Mouse (Mus musculus): ENCODE measurements around the gene Ppp2r3a.

The Ppp2r3a gene

GRCm38 (mm10) chr9:101252541-101252940, 946 bp upstream of the Ppp2r3a start:
- in situ Hi-C loops (cut with MboI; ENCODE audit: low sequenced_read_pairs) = no loop called here

- in situ Hi-C loops (cut with MboI; ENCODE audit: low sequenced_read_pairs) = no loop called here
Measured at GRCm38 (mm10) chr9:101250981-101251643, 483 bp downstream of the Ppp2r3a start.

- in situ Hi-C loops (cut with MboI; ENCODE audit: low sequenced_read_pairs) = no loop called here
Measured at GRCm38 (mm10) chr9:101250486-101250885, 1.1 kb downstream of the Ppp2r3a start.

- in situ Hi-C loops (cut with MboI; ENCODE audit: low sequenced_read_pairs) = no loop called here
Measured at GRCm38 (mm10) chr9:101249626-101250025, 2.0 kb downstream of the Ppp2r3a start.

GRCm38 (mm10) chr9:101247541-101247940, 4.1 kb downstream of the Ppp2r3a start:
- in situ Hi-C loops (cut with MboI; ENCODE audit: low sequenced_read_pairs) = no loop called here

- in situ Hi-C loops (cut with MboI; ENCODE audit: low sequenced_read_pairs) = no loop called here
Measured at GRCm38 (mm10) chr9:101245493-101245892, 6.1 kb downstream of the Ppp2r3a start.

- in situ Hi-C loops (cut with MboI; ENCODE audit: low sequenced_read_pairs) = no loop called here
Measured at GRCm38 (mm10) chr9:101243711-101244110, 7.9 kb downstream of the Ppp2r3a start.

- in situ Hi-C loops (cut with MboI; ENCODE audit: low sequenced_read_pairs) = no loop called here
Measured at GRCm38 (mm10) chr9:101240161-101240560, 11.4 kb downstream of the Ppp2r3a start.

- in situ Hi-C loops (cut with MboI; ENCODE audit: low sequenced_read_pairs) = no loop called here
Measured at GRCm38 (mm10) chr9:101235786-101236185, 15.8 kb downstream of the Ppp2r3a start.

- in situ Hi-C loops (cut with MboI; ENCODE audit: low sequenced_read_pairs) = no loop called here
Measured at GRCm38 (mm10) chr9:101232034-101232433, 19.6 kb downstream of the Ppp2r3a start.

- in situ Hi-C loops (cut with MboI; ENCODE audit: low sequenced_read_pairs) = no loop called here
Measured at GRCm38 (mm10) chr9:101230028-101230427, 21.6 kb downstream of the Ppp2r3a start.

GRCm38 (mm10) chr9:101228892-101229291, 22.7 kb downstream of the Ppp2r3a start:
- in situ Hi-C loops (cut with MboI; ENCODE audit: low sequenced_read_pairs) = no loop called here

GRCm38 (mm10) chr9:101207984-101208383, 43.6 kb downstream of the Ppp2r3a start:
- in situ Hi-C loops (cut with MboI; ENCODE audit: low sequenced_read_pairs) = no loop called here

GRCm38 (mm10) chr9:101206516-101206915, 45.1 kb downstream of the Ppp2r3a start:
- in situ Hi-C loops (cut with MboI; ENCODE audit: low sequenced_read_pairs) = no loop called here

- in situ Hi-C loops (cut with MboI; ENCODE audit: low sequenced_read_pairs) = no loop called here
Measured at GRCm38 (mm10) chr9:101205216-101205615, 46.4 kb downstream of the Ppp2r3a start.

GRCm38 (mm10) chr9:101204059-101204458, 47.5 kb downstream of the Ppp2r3a start:
- in situ Hi-C loops (cut with MboI; ENCODE audit: low sequenced_read_pairs) = no loop called here

- in situ Hi-C loops (cut with MboI; ENCODE audit: low sequenced_read_pairs) = no loop called here
Measured at GRCm38 (mm10) chr9:101200627-101201026, 51.0 kb downstream of the Ppp2r3a start.

GRCm38 (mm10) chr9:101198804-101199203, 52.8 kb downstream of the Ppp2r3a start:
- in situ Hi-C loops (cut with MboI; ENCODE audit: low sequenced_read_pairs) = no loop called here

GRCm38 (mm10) chr9:101198261-101198660, 53.3 kb downstream of the Ppp2r3a start:
- in situ Hi-C loops (cut with MboI; ENCODE audit: low sequenced_read_pairs) = no loop called here

GRCm38 (mm10) chr9:101181962-101182701, 69.5 kb downstream of the Ppp2r3a start:
- in situ Hi-C loops (cut with MboI; ENCODE audit: low sequenced_read_pairs) = no loop called here

GRCm38 (mm10) chr9:101181291-101181690, 70.3 kb downstream of the Ppp2r3a start:
- in situ Hi-C loops (cut with MboI; ENCODE audit: low sequenced_read_pairs) = no loop called here

GRCm38 (mm10) chr9:101180234-101180633, 71.4 kb downstream of the Ppp2r3a start:
- in situ Hi-C loops (cut with MboI; ENCODE audit: low sequenced_read_pairs) = no loop called here

All from CH12F3 (cell line).